8 mouse cellular contexts compared by ENCODE assay signal in the genomic region with DNA sequence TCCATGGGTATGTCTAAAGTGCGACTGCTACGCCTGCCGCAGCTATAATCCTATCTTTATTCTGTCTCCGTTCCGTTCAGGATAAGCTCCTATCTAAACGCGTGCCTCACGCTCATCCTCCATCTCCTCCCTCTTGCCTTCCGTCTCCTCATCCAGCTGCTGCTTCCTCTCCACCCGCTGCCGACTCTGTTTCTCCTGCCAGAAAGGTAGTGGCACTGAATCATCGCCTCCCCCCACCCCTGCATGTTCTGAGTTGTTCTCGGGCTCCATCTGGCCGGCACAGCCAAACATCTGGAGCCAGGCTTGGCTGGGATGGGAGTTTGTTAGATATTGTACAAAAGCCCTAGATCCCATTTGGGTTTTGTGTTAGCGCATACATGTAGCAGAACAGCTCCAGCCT.
A peak's percentile ranks its signal among the peaks of the same experiment; 100 is the strongest.
DNase-seq lines count a peak whose midpoint lies in the region; ATAC-seq and TF ChIP-seq lines count a peak whose summit lies in the region.

No protein-coding gene starts in this region.

- no peaks in the 10 kb centered on the region for H3K9me3 ChIP-seq in hindbrain, embryonic 13.5 days
- H3K9me3 ChIP-seq in hindbrain, embryonic 10.5 days = no peaks in the 10 kb centered on the region
- no peaks in the 10 kb centered on the region for H3K9me3 ChIP-seq in hindbrain, postnatal 0 days (ENCODE audit: low read length)
- no peaks in the 10 kb centered on the region for H3K9me3 ChIP-seq in forebrain, embryonic 12.5 days

- no peak overlapping the region for H3K4me3 ChIP-seq in hindbrain, embryonic 13.5 days
- no peak overlapping the region for H3K4me3 ChIP-seq in hindbrain, embryonic 10.5 days
- no peak overlapping the region for H3K4me3 ChIP-seq in hindbrain, postnatal 0 days (ENCODE audit: low read length)
- no peak overlapping the region for H3K4me3 ChIP-seq in forebrain, embryonic 12.5 days (replicated peaks)

- TF ChIP-seq CTCF in hindbrain, postnatal 0 days (IDR thresholded peaks at IDR 0.05; ENCODE audit: low read depth) = no peak

- no peak overlapping the region for H3K9ac ChIP-seq in hindbrain, embryonic 13.5 days
- no peak overlapping the region for H3K9ac ChIP-seq in hindbrain, postnatal 0 days (replicated peaks; ENCODE audit: low read length)
- H3K9ac ChIP-seq in forebrain, embryonic 12.5 days = no peak overlapping the region

- DNase-seq in hindbrain, embryonic 10.5 days (ENCODE audit: low spot score) = no peak
- DNase-seq in frontal cortex, postnatal 10 days (ENCODE audit: low spot score in 2 of 2) = peak; percentile 47 to 71
- DNase-seq in hindbrain, postnatal 0 days (ENCODE audit: low spot score) = peak; percentile 64
- DNase-seq in lung, postnatal 14 days = peak; percentile 30
- no peak for DNase-seq in kidney, postnatal 4 days

- WGBS in hindbrain, embryonic 13.5 days = 84% methylated on average over 15 of the region's 15 CpGs
- WGBS in hindbrain, embryonic 10.5 days = 86% methylated on average over 15 of the region's 15 CpGs
- WGBS in hindbrain, postnatal 0 days = 64% methylated on average over 15 of the region's 15 CpGs
- 84% methylated on average over 15 of the region's 15 CpGs for WGBS in forebrain, embryonic 12.5 days

- H3K27ac ChIP-seq in hindbrain, embryonic 13.5 days = peak overlapping the region; percentile 49
- H3K27ac ChIP-seq in hindbrain, embryonic 10.5 days = no peak overlapping the region
- H3K27ac ChIP-seq in hindbrain, postnatal 0 days = peak overlapping the region; percentile 52
- no peak overlapping the region for H3K27ac ChIP-seq in forebrain, embryonic 12.5 days

- no peaks in the 10 kb centered on the region; the same call in 1 of the 2 replicates for H3K27me3 ChIP-seq in hindbrain, embryonic 13.5 days
- H3K27me3 ChIP-seq in hindbrain, embryonic 10.5 days (ENCODE audit: insufficient read depth, poor library complexity, severe bottlenecking) = no peaks in the 10 kb centered on the region; the same call in 1 of the 2 replicates
- H3K27me3 ChIP-seq in hindbrain, postnatal 0 days (ENCODE audit: insufficient read depth, low read length) = no peaks in the 10 kb centered on the region
- 0 out of 2 replicates have a peak, but pooled peaks cover 3% of the 10 kb centered on the region for H3K27me3 ChIP-seq in forebrain, embryonic 12.5 days

- no peaks in the 10 kb centered on the region for H3K36me3 ChIP-seq in hindbrain, embryonic 13.5 days
- no peaks in the 10 kb centered on the region for H3K36me3 ChIP-seq in hindbrain, embryonic 10.5 days
- H3K36me3 ChIP-seq in hindbrain, postnatal 0 days (ENCODE audit: insufficient read depth, low read length) = no peaks in the 10 kb centered on the region
- H3K36me3 ChIP-seq in forebrain, embryonic 12.5 days (replicated peaks) = no peaks in the 10 kb centered on the region

- H3K4me1 ChIP-seq in hindbrain, embryonic 13.5 days (replicated peaks) = peaks cover 12% of the 10 kb centered on the region; the same call in 1 of the 2 replicates
- H3K4me1 ChIP-seq in hindbrain, embryonic 10.5 days (replicated peaks) = 0 out of 2 replicates have a peak, but pooled peaks cover 4% of the 10 kb centered on the region
- H3K4me1 ChIP-seq in hindbrain, postnatal 0 days (ENCODE audit: insufficient read depth, low read length) = peaks cover 7% of the 10 kb centered on the region
- peaks cover 4% of the 10 kb centered on the region; the same call in 1 of the 2 replicates for H3K4me1 ChIP-seq in forebrain, embryonic 12.5 days

- ATAC-seq in hindbrain, embryonic 13.5 days (ENCODE audit: low FRiP score) = no peak
- 0 out of 2 replicates have a peak, but pooled peaks have one; percentile 18 for ATAC-seq in hindbrain, postnatal 0 days
- ATAC-seq in activated CD4-positive, CD25-positive, alpha-beta regulatory T cell, adult 4 months = no peak
- no peak for ATAC-seq in forebrain, embryonic 12.5 days (ENCODE audit: low FRiP score)

- no peak overlapping the region for H3K4me2 ChIP-seq in hindbrain, embryonic 13.5 days
- H3K4me2 ChIP-seq in hindbrain, postnatal 0 days (ENCODE audit: low read depth, low read length) = peak overlapping the region; percentile 5; the same call in 1 of the 2 replicates
- H3K4me2 ChIP-seq in forebrain, embryonic 12.5 days = no peak overlapping the region

Comparison
In these comparisons a context has a peak if more than half of its experiments do, and no peak if none do; other contexts are left out.
1. H3K27ac ChIP-seq: peak in hindbrain, embryonic 13.5 days (single experiment) and hindbrain, postnatal 0 days (single experiment); none in hindbrain, embryonic 10.5 days (single experiment) and forebrain, embryonic 12.5 days (single experiment).
2. DNase-seq: peak in frontal cortex, postnatal 10 days (2 of 2), hindbrain, postnatal 0 days (single experiment) and lung, postnatal 14 days (single experiment); none in hindbrain, embryonic 10.5 days (single experiment) and kidney, postnatal 4 days (0 of 2).